Mouse (Mus musculus): Measurements from ENCODE around the gene Ppfibp1.

GRCm38 (mm10) chr6:146901929-146902328 is 13.6 kb downstream of the Ppfibp1 start:
- no peak for TF ChIP-seq POLR2A (IDR thresholded peaks at IDR 0.05; ENCODE audit: borderline replicate concordance, control insufficient read depth, low read depth, low read length)
- TF ChIP-seq CTCF (IDR thresholded peaks at IDR 0.05; ENCODE audit: control insufficient read depth, insufficient read depth, low read length) = no peak
